Mouse (Mus musculus) activated CD4-positive, CD25-positive, alpha-beta regulatory T cell, adult 4 months (primary cell): ENCODE results near the gene Stap1. TPM values are rescaled to one million over a fixed set of nuclear protein-coding genes. Genes with fewer than 3 reads are reported as not detected.

Experiments used
- ATAC-seq: one replicate; pipeline ENCODE4 v1.8.0; 2017
- polyA plus RNA-seq, 2 experiments: library from polyadenylated mRNA; unstranded; fragments of 100-300 nt; shearing (Covaris generic); gene quantifications; one replicate each; pipeline ENCODE4 v1.2.1; 2017

Stap1 gene
- polyA plus RNA-seq: 10 to 100 TPM; 62.4 to 86.2 TPM

DNA sequence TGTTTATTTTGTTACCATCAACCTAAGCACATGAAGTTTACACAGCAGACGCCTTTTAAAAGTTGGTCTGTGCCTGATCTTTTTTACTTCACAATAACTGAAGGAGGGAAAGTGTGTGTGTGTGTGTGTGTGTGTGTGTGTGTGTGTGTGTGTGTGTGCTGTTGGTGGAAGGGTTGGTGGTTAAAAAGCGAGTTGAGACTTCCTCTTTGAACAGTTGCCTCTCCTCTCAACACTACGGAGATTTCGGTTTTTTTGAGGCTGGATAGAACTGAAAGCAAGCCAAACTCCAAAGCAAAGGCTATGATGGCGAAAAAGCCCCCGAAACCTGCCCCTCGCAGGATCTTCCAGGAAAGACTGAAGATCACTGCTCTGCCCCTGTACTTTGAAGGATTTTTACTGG, at the start of gene Stap1:
Gene Stap1 (plus strand): TSS at position 209 of the 400 bp plus-strand sequence.
- peak; percentile 70 for ATAC-seq

DNA sequence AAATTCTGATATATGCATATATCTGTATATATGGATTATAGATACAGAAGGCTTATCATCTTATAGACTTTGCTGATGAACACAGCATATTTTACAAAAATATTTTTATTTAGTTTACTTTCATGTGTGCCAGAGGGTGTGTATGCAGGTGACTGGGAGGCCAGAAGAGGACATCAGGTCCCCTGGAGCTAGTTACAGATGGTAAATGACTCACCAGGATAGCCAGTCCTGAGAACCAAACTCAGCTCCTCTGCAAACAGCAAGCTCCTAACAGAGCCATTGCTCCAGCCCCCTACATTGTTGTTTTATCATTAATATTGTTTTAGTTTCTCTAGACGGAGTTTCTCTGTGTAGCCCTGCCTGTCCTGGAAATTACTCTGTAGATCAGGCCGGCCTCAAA, 41.7 kb upstream of the Stap1 start:
- ATAC-seq: no peak

- ATAC-seq: no peak
Observed at GRCm38 (mm10) chr5:86063501-86063900, 8.0 kb upstream of the Stap1 start.

DNA sequence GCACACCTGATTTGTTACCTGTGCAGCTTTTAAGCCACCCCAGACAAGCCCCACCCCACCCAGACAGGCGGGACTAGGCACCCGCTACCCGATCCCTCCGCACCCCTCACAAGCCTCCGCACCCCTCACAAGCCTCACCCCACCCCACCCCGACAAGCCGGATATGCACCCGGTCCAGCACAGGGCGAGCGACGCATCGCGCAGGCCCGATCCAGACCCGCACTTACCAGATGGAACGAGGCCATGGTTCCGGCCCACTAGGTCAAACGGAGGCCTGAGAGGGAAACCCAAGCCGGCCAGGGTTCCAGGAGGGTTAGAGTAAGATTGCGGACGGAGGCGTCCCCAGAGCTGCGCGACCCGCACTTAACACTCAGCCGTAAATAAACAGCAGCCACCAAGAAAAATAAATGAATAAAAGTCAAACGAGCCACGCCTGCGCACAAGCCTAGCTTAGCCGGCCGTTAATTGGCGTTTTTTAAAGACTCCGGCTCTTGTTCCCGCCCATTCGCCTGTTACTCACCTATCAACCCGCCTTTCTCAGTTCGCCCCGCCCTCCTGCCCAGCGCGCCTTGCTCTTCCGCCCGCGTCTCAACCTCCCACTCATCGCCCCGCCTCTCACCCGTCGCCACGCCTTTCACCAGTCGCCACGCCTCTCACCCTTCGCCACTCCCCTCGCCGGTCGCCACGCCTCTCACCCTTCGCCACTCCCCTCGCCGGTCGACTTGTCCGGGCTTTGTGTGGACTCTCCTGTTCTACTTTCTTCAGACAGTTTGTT, 6.3 kb upstream of the Stap1 start, which contains the start of gene Cenpc1:
Gene Cenpc1 (minus strand): TSS at position 483 of the 775 bp plus-strand sequence.
- ATAC-seq: peak; percentile 86

GRCm38 (mm10) chr5:86065876-86066550, 5.5 kb upstream of the Stap1 start:
- peak; percentile 22 for ATAC-seq

DNA sequence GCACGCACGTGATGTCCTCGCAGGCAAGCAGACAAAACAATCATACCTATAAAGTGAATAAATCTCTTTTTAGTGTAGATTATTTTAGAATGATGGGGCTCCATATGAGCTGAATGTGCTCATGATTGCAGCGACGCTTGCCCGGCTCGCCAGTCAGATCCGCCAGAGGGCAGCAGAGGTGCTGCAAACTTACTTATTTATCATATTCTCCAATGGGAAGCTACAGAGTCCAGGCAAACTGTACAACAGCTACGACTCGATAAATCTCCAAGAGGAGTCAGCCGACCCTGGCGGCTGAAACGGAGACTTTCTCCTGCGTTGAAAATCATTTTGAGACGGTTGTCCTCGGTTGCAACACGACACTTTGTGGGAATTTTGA, 5.0 kb upstream of the Stap1 start:
- ATAC-seq: peak; percentile 31

DNA sequence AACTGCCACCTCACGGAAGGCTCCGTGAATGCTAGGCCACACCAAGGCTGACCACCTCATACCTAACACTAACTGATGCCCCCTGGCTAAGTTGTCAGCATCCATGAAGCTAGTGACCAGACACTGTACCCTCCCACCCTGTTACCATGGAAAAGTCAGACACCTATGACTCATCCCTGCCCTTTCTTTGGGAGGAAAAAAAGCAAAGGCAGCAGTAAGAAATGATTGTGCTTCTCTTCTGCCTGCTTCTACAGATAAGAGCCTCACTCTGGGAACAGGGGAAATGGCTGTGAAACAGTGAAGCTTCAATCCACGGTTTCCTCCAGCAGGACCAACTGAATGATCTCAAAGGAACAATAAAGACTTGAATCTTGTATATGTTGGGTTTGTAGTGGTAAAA, 3.1 kb upstream of the Stap1 start:
- no peak for ATAC-seq

- ATAC-seq: no peak
Observed at GRCm38 (mm10) chr5:86069121-86069520, 2.4 kb upstream of the Stap1 start.

GRCm38 (mm10) chr5:86072756-86073386, 1.3 kb downstream of the Stap1 start:
- ATAC-seq: no peak

GRCm38 (mm10) chr5:86078720-86079334, 7.3 kb downstream of the Stap1 start:
- peak; percentile 50 for ATAC-seq

DNA sequence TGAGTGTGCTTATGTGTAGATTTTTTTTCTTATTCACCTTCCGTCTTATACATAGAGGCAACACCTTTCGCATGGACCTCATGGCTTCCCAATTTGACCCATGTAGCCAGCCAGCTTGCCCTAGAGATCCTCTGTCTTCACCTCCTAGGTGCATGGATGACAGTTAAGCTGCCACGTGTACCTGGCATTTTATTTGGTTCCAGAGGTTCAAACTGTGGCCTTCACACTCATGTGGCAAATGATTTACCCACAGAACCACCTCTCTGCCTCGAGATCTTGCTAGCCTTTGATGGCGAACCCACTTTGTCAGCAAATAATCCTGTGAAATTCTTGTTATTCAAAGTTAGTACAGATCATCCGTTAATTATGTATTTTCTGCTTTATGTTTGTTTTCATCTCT, 12.4 kb downstream of the Stap1 start:
- ATAC-seq: no peak

DNA sequence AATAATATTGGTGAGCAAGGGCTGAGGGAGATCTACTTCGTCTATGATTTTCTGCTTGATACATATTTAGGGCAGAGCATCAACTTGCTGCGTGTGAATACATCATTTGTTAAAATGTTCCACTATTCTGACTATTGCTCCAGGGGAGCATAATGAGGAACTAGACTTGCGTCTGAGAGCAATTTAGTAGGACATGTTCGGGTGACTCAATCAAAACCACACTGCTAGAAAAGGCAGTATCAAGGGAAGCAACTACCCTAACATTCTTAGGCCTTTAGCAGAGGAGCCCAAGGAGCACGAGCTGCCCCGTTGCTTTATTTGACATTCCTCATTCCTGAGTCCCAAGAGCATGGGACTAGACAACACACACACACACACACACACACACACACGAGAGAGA, 13.4 kb downstream of the Stap1 start:
- ATAC-seq: no peak

DNA sequence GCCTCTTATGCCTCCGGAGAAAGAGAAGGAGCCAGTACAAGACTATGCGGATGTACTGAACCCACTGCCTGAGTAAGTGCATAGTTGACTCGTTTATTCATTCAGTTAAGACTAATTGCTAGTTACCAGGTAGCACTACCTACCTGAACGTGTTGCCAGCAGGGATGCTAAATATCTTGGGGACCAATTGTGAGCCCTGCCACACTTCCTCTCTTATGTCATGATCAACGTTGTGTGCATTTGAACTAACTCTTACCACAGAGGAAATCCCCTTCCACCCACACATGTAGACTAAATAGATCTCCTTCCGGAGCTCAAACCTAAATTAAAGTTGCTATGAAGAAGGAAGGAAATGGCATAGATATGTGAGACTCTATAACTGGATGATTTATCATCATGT, 15.2 kb downstream of the Stap1 start:
- ATAC-seq: peak; percentile 99

DNA sequence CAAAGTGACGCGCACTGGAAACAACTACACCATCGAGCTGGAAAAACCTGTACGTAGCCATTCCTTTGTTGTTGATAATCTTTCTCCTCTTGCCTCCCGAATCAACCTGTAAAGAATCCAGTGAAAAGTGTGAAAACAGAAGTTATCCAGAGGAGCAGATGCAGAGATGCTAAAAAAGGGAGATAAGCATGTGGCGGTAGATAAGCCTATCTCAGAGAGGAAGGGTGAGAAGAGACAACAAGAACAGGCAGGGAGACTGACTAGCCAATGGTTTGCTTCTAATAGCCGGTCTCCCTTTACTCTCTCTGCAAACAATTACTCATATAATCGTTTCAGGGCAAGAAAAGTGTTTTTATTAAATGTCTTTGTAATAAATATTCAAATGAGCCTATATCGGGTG, 23.2 kb downstream of the Stap1 start:
- no peak for ATAC-seq

GRCm38 (mm10) chr5:86098988-86099387, 27.4 kb downstream of the Stap1 start:
- ATAC-seq: no peak

GRCm38 (mm10) chr5:86100621-86101020, 29.1 kb downstream of the Stap1 start:
- ATAC-seq: no peak

- no peak for ATAC-seq
Observed at GRCm38 (mm10) chr5:86102176-86102575, 30.6 kb downstream of the Stap1 start.

DNA sequence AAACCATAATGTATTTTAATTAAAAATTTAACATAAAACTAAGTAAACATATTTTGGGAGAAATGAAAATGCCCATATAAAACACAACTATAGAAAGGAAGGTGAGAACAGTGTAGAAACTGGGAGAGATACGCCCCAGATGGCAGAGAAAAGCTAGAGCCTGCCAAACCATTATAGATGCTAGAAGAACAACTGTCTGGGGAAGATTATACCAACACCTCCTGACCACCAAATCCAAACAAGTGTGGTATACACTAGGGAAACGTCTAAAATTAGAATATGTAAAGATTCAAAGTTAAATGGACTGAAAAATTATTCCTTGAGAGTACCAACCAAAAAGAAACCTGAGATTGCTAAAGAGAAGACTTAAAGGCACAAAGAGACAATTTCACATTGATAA, 35.1 kb downstream of the Stap1 start:
- ATAC-seq: no peak

- no peak for ATAC-seq
Observed at GRCm38 (mm10) chr5:86111074-86111473, 39.5 kb downstream of the Stap1 start.

- no peak for ATAC-seq
Observed at GRCm38 (mm10) chr5:86113037-86113436, 41.5 kb downstream of the Stap1 start.

DNA sequence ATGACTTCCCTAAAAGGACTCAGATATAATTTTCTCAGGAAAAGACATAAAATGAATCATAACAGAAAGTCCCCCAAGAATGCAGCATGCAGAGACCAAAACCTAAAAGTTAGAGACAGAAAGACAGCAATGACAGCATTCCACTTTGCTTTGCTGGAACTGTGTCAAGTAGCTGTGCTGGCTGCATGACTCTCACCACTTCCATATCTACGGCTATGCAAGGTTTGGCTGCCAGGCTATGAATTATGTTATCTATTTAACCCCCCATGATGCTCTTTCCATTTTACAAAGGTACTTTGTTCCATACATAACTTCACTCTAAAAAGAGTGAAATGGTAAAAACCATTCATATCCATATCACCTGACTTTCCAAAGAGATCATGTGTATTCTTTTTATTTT, 42.5 kb downstream of the Stap1 start:
- ATAC-seq: no peak

- ATAC-seq: peak; percentile 82
Observed at GRCm38 (mm10) chr5:86118457-86119094, 47.0 kb downstream of the Stap1 start.

DNA sequence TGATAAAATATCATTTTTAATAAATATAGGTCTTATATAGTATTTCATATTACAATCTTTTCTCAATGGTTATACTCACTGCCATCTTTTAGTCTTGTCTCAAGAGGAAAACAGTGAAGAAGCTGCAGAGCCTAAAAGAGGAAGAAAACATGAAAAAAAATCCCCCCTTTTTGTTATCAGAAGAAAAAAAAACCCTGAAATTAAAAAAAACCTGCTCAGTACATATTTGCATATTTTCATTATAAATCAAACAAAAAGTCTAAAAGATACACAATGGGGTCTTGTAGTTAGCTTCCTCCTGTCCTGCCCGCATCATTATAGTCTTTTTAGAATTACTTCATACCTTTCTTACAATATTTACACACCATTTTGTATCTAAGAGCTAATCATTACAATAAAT, 57.2 kb downstream of the Stap1 start:
- no peak for ATAC-seq
